Mouse (Mus musculus): ENCODE data around the gene 2410015M20Rik. TPM values are rescaled to one million over a fixed set of nuclear protein-coding genes. Genes with fewer than 3 reads are reported as not detected.

2410015M20Rik gene
- polyA plus RNA-seq, 1 experiment, result 101 TPM

DNA sequence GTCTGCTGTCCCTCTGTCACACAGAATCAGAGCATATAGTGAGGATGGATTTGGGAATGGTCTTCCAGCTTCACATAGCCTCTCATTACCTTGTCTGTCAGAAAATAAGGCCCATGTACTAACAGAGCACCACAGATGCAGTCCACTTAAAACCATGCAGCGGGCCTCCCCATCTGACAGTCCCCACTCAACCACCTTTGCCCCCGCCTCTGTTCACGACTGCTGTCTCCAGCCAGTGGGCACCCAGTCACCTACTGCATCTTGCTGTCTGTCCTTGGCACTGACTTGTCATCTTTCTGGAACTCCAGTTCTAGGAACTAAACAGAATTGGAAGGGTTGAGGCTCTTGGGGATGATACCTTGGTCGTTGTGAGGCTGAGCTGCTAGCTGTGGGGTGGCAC lies 20.6 kb downstream of the 2410015M20Rik start:
- Histone ChIP-seq H3K36me3 (ENCODE audit: control insufficient read depth, insufficient read depth, low read length) (peaks cover 20% of the 10 kb centered on the region), H3K27ac (ENCODE audit: insufficient read depth, low read length) (no peak overlapping the region), H3K27me3 (ENCODE audit: control insufficient read depth, insufficient read depth, low read length) (no peaks in the 10 kb centered on the region), H3K4me1 (ENCODE audit: control insufficient read depth, insufficient read depth, insufficient read length) (peaks cover 3% of the 10 kb centered on the region; the same call in 1 of the 2 replicates), H3K4me3 (ENCODE audit: extremely low read depth, insufficient read depth, insufficient read length) (no peak overlapping the region)
- TF ChIP-seq CTCF (IDR thresholded peaks at IDR 0.05; ENCODE audit: extremely low read depth, insufficient read depth, insufficient read length, insufficient replicate concordance) (no peak), POLR2A (IDR thresholded peaks at IDR 0.05; ENCODE audit: low read depth, low read length) (no peak)
- no peak for DNase-seq (ENCODE audit: low read depth in 1 of 2, low spot score in 2 of 2)
- 97% methylated on average over 4 of the region's 4 CpGs for WGBS

- WGBS, result 94% methylated on average over 1 of the region's 1 CpGs
- H3K4me1 ChIP-seq (ENCODE audit: control insufficient read depth, insufficient read depth, insufficient read length), result peaks cover 10% of the 10 kb centered on the region
- H3K36me3 ChIP-seq (ENCODE audit: control insufficient read depth, insufficient read depth, low read length), result peaks cover 17% of the 10 kb centered on the region
- DNase-seq (ENCODE audit: low read depth in 1 of 2, low spot score in 2 of 2), result no peak
- no peaks in the 10 kb centered on the region for H3K27me3 ChIP-seq (ENCODE audit: control insufficient read depth, insufficient read depth, low read length)
- no peak overlapping the region for H3K27ac ChIP-seq (ENCODE audit: insufficient read depth, low read length)
- H3K4me3 ChIP-seq (ENCODE audit: extremely low read depth, insufficient read depth, insufficient read length), result no peak overlapping the region
- TF ChIP-seq CTCF (IDR thresholded peaks at IDR 0.05; ENCODE audit: extremely low read depth, insufficient read depth, insufficient read length, insufficient replicate concordance), result no peak
- no peak for TF ChIP-seq POLR2A (IDR thresholded peaks at IDR 0.05; ENCODE audit: low read depth, low read length)
Measured at GRCm38 (mm10) chr17:56587773-56588172, 21.8 kb downstream of the 2410015M20Rik start.

- TF ChIP-seq POLR2A (IDR thresholded peaks at IDR 0.05; ENCODE audit: low read depth, low read length) (no peak), CTCF (IDR thresholded peaks at IDR 0.05; ENCODE audit: extremely low read depth, insufficient read depth, insufficient read length, insufficient replicate concordance) (no peak)
- under 1% methylated on average over 61 of the region's 61 CpGs for WGBS
- Histone ChIP-seq H3K36me3 (ENCODE audit: control insufficient read depth, insufficient read depth, low read length) (peaks cover 31% of the 10 kb centered on the region), H3K27me3 (ENCODE audit: control insufficient read depth, insufficient read depth, low read length) (no peaks in the 10 kb centered on the region), H3K4me3 (ENCODE audit: extremely low read depth, insufficient read depth, insufficient read length) (peak overlapping the region; percentile 80), H3K27ac (ENCODE audit: insufficient read depth, low read length) (peak overlapping the region; percentile 84), H3K4me1 (ENCODE audit: control insufficient read depth, insufficient read depth, insufficient read length) (peaks cover 19% of the 10 kb centered on the region)
- DNase-seq (ENCODE audit: low read depth in 1 of 2, low spot score in 2 of 2), result peak in 1 of 2 experiments; percentile 46
Measured at GRCm38 (mm10) chr17:56585171-56585821, 24.3 kb downstream of the 2410015M20Rik start.

DNA sequence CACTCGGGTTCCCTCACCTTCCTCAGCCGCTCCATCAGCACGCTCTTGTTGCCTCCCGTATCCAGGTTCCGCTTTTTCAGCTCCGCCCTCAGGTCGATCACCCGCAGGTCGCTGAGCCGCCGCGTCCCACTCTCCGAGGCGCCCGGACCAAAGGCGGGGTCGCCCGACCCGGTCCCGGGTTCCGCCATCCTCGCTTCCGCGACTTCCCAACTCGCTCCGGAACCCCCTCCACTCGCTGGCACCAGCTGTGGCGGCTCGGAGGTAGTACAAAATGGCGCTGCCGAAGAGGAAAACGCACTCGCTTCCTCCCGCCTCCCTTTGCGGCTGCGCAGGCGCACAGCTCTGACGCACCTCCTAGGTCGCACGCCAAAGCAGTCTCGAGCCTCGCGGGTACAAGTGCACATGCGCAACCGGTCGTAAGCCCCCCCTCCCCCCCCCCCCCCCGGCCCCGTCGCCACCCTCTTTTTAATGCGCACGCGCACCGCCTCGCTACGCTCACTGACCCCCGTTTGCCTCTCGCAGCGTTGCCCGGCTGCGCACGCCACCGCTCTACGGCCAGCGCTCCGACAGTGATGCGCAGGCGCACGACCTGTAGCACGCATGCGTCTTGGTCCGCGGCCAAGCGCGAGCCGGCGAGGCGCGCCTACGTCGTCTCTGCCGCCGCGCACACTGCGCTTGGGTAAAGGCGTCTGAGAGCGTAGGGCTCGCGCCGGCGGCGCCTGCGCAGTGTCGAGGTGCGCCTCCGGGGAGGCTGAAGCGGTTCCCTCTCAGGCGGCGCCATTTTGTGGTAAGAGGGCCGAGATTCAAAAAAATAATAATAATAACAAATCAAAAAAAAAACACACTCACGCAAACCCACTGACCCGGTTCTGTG lies 25.1 kb downstream of the 2410015M20Rik start, which contains the start of the genes Safb2 and Safb:
Gene Safb2, minus strand, starts transcription at position 329 of the 874 bp plus-strand sequence.
Gene Safb, plus strand, starts transcription at position 569 of the 874 bp plus-strand sequence.
- Histone ChIP-seq H3K4me3 (ENCODE audit: extremely low read depth, insufficient read depth, insufficient read length) (peak within 1 kb of the TSS; percentile 82), H3K36me3 (ENCODE audit: control insufficient read depth, insufficient read depth, low read length) (peaks cover 30% of the 10 kb centered on the region), H3K27me3 (ENCODE audit: control insufficient read depth, insufficient read depth, low read length) (no peaks in the 10 kb centered on the region), H3K4me1 (ENCODE audit: control insufficient read depth, insufficient read depth, insufficient read length) (peaks cover 19% of the 10 kb centered on the region), H3K27ac (ENCODE audit: insufficient read depth, low read length) (peak within 1 kb of the TSS; percentile 98)
- under 1% methylated on average over 89 of the region's 101 CpGs for WGBS
- DNase-seq (ENCODE audit: low read depth in 1 of 2, low spot score in 2 of 2), result peak; percentile 98 to 99
- TF ChIP-seq CTCF (IDR thresholded peaks at IDR 0.05; ENCODE audit: extremely low read depth, insufficient read depth, insufficient read length, insufficient replicate concordance) (no peak), POLR2A (IDR thresholded peaks at IDR 0.05; ENCODE audit: low read depth, low read length) (peak; percentile 85)

DNA sequence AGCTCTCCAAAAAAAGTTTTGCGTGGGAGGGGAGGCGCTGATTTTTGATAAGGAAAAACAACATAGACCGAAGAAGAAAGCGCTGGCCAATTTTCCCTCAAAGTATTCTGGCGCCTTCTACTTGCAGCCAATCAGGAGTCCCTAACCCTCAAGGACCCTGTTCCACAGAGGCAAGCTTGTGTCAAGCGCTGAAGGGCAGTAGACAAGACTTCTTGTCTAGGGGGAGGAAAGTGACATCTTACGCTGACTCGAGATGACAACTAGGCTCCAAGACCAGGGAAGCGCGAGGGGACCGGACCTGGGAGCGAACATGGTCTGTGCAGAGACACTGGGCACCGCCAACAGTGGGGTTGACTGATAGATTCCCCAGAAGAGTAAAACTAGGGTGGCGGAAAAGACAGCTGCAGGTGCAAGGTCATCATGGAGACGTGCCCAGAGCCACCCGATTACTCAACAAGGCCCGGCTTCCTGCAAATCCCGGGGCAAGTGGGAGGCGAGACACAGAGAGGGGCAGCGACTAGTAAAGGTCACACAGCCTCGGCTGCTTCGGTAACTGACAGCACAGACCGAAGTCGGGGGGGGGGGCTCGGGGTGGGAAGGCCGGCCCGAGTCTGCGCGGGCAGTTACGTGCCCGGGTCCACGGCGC lies 25.8 kb downstream of the 2410015M20Rik start:
- WGBS, result 1% methylated on average over 31 of the region's 33 CpGs
- H3K27me3 ChIP-seq (ENCODE audit: control insufficient read depth, insufficient read depth, low read length), result no peaks in the 10 kb centered on the region
- TF ChIP-seq POLR2A (IDR thresholded peaks at IDR 0.05; ENCODE audit: low read depth, low read length) (no peak), CTCF (IDR thresholded peaks at IDR 0.05; ENCODE audit: extremely low read depth, insufficient read depth, insufficient read length, insufficient replicate concordance) (no peak)
- H3K27ac ChIP-seq (ENCODE audit: insufficient read depth, low read length), result peak overlapping the region; percentile 98
- H3K4me3 ChIP-seq (ENCODE audit: extremely low read depth, insufficient read depth, insufficient read length), result peak overlapping the region; percentile 82
- peaks cover 19% of the 10 kb centered on the region for H3K4me1 ChIP-seq (ENCODE audit: control insufficient read depth, insufficient read depth, insufficient read length)
- DNase-seq (ENCODE audit: low read depth in 1 of 2, low spot score in 2 of 2), result peak in 1 of 2 experiments; percentile 7
- H3K36me3 ChIP-seq (ENCODE audit: control insufficient read depth, insufficient read depth, low read length), result peaks cover 30% of the 10 kb centered on the region

GRCm38 (mm10) chr17:56583071-56583470 lies 26.5 kb downstream of the 2410015M20Rik start:
- Histone ChIP-seq H3K36me3 (ENCODE audit: control insufficient read depth, insufficient read depth, low read length) (peaks cover 36% of the 10 kb centered on the region), H3K27ac (ENCODE audit: insufficient read depth, low read length) (no peak overlapping the region), H3K27me3 (ENCODE audit: control insufficient read depth, insufficient read depth, low read length) (no peaks in the 10 kb centered on the region), H3K4me3 (ENCODE audit: extremely low read depth, insufficient read depth, insufficient read length) (peak overlapping the region; percentile 82; the same call in 1 of the 2 replicates), H3K4me1 (ENCODE audit: control insufficient read depth, insufficient read depth, insufficient read length) (peaks cover 19% of the 10 kb centered on the region)
- TF ChIP-seq CTCF (IDR thresholded peaks at IDR 0.05; ENCODE audit: extremely low read depth, insufficient read depth, insufficient read length, insufficient replicate concordance) (no peak), POLR2A (IDR thresholded peaks at IDR 0.05; ENCODE audit: low read depth, low read length) (no peak)
- no peak for DNase-seq (ENCODE audit: low read depth in 1 of 2, low spot score in 2 of 2)
- 63% methylated on average over 1 of the region's 1 CpGs for WGBS

All from spleen, adult 2 months (tissue).